Mouse (Mus musculus): Measurements from ENCODE around the gene Plxnd1.

DNA sequence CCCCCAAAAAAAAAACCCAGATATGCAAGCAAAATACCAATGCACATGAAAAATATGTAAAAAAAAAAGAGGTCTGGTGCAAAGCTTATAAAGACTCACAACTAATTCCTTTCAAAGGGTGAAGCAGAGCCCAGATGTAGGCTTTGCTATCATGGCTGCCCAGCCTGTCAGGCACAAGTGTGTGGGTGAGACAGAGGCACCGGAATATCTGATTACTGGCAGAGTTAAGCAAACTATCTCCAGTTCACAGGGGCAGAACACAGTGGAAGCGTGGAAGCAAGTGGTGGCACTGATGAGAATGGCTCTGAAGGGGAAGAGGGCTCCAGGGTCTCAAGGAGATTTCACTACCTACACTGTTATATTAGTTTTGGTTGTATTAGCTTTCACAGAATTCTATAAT lies 43.4 kb upstream of the Plxnd1 start:
- no peak for TF ChIP-seq POLR2A (IDR thresholded peaks at IDR 0.05; ENCODE audit: low read depth, low read length)
- no peak for TF ChIP-seq CTCF (IDR thresholded peaks at IDR 0.05; ENCODE audit: borderline replicate concordance, insufficient read depth, low read length)
